Mouse (Mus musculus) lung, postnatal 0 days (tissue): ENCODE results near the gene Ikzf4.

Experiments
- CTCF ChIP-seq: IDR thresholded peaks from 2 replicates; pipeline ENCODE4 v1.5.1; 2016; ENCODE audit warnings: antibody characterized with exemption, mild to moderate bottlenecking
- EP300 ChIP-seq: IDR thresholded peaks from 2 replicates; pipeline ENCODE4 v1.6.1; 2016; ENCODE audit warnings: antibody characterized with exemption, mild to moderate bottlenecking, control low read depth

- TF ChIP-seq CTCF (no peak), EP300 (no peak)
These were observed 3.0 kb downstream of the Ikzf4 start for GRCm38 (mm10) chr10:128642749-128643148.
